Mouse (Mus musculus): ENCODE results near the gene Aph1a. TPM values are rescaled to one million over a fixed set of nuclear protein-coding genes. Genes with fewer than 3 reads are reported as not detected.
A peak's percentile ranks its signal among the peaks of the same experiment; 100 is the strongest.
"Not testable (repeated sequence)": the region's sequence is repeated elsewhere in the genome, so short reads cannot be mapped to it uniquely, and the experiment has no call there.

Gene Aph1a
- 84.0 and 96.2 TPM in 2 replicates for polyA plus RNA-seq (2012; rRNA removed)

- peak; percentile 84 for DNase-seq (ENCODE audit: low spot score)
These were observed at the start of gene Aph1a for GRCm38 (mm10) chr3:95893606-95894316. Gene Aph1a, plus strand, starts transcription at chr3:95893969.

- no peak for DNase-seq (ENCODE audit: low spot score)
These were observed 43.2 kb upstream of the Aph1a start for GRCm38 (mm10) chr3:95850611-95851010.

- DNase-seq (ENCODE audit: low spot score): no peak
These were observed 42.5 kb upstream of the Aph1a start for GRCm38 (mm10) chr3:95851317-95851716.

GRCm38 (mm10) chr3:95855502-95856089, 38.2 kb upstream of the Aph1a start, which contains the start of gene Prpf3:
Gene Prpf3, minus strand, starts transcription at chr3:95855885.
- peak; percentile 91 for DNase-seq (ENCODE audit: low spot score)

DNA sequence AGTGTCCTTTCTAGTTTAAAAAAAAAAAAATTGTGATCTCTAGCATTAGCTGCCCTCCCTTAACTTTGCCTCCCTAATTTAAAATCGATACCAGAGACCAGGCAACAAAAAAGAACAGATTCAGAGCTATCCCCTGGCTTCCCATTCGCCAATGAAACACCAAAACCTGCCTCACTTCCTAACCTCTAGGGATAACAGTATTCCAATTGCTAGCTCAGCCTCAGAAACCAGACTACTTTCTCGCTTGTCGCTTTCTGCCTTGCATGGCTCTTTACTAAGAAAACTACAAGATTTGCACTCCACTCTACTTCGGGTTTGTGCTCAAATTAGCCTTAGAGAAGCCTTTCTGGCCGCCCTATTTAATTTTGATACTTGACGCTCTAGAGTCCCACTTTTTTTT, 37.7 kb upstream of the Aph1a start:
- DNase-seq (ENCODE audit: low spot score): no peak

DNA sequence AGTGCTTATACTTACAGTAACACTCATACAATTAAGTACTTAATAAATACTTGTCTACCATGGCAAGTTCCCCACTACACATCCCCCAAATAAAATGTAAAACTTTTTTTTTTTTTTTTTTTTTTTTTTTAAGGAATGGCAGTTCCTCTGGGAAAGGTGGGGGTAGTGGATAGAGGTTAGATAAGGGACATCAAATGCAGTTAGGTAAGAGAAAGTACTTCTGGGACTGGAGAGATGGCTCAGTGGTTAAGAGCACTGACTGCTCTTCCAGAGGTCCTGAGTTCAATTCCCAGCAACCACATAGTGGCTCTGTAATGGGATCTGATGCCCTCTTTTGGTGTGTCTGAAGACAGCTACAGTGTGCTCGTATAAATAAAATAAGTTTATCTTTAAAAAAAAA, 36.7 kb upstream of the Aph1a start:
- not testable (repeated sequence) for DNase-seq (ENCODE audit: low spot score)

DNA sequence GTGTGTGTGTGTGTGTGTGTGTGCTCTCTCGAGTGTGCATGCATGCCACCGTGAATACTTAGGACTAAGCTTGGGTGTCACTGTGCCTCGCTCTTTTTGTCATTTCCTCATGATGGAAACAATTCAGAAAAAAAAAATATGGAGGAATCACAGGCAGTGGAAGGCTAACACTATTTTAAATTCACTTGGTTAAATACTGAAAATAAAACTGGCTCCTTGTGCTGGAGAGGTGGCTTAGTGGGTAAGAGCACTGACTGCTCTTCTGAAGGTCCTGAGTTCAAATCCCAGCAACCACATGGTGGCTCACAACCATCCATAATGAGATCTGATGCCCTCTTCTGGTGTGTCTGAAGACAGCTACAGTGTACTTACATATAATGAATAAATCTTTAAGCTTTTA, 35.5 kb upstream of the Aph1a start:
- DNase-seq (ENCODE audit: low spot score): not testable (repeated sequence)

GRCm38 (mm10) chr3:95860323-95860722, 33.4 kb upstream of the Aph1a start:
- DNase-seq (ENCODE audit: low spot score): no peak

DNA sequence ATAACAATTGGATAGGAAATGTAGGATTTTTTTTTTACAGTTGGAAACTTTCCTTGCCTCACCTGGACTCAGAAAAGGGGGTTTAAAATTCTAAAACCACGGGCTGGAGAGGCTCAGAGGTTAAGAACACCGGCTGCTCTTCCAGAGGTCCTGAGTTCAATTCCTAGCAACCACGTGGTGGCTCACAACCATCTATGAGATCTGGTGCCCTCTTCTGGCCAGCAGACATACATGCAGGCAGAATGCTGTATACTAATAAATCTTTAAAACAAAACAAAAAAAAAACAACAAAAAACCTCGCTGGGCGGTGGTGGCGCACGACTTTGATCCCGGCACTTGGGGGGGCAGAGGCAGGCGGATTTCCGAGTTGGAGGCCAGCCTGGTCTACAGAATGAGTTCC, 32.6 kb upstream of the Aph1a start:
- no peak for DNase-seq (ENCODE audit: low spot score)

DNA sequence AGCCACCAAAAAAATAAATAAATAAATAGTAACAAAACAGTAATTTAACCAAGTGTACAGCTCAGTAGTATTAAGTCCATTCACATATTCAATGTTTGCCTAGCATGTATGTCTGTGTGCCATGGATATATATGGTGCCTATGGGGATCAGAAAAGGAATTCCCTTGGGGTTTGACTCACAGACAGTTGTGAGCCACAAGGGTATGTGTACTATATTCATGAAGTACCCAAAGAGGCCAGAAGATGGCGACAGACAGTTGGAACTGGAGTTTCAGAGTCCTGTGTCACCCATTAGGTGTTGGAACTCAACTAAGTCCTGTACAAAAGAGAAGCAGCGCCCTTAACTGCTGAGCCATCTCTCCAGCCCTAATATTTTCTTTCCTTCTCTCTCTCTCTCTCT, 32.0 kb upstream of the Aph1a start:
- DNase-seq (ENCODE audit: low spot score): no peak

- DNase-seq (ENCODE audit: low spot score): no peak
These were observed 30.2 kb upstream of the Aph1a start for GRCm38 (mm10) chr3:95863578-95863977.

DNA sequence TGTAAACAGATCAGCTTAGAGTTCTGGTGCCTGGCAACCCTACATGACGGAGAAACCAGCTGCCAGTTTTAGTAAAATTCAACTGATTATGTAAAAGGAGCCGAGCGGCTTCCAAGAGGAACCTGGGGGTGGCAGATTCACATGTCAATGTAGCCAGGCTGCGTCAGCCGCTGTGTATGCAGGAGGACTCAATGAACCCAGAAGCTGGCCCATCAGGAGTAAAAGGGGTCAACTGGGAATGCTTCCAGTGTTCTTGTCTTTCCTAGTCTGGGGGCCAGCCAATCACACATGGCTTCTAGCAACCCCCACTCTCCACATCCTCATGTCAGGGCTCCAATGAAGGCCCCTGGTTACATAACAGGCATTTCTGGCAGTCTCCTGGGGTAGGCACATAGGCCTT, 28.7 kb upstream of the Aph1a start:
- no peak for DNase-seq (ENCODE audit: low spot score)

GRCm38 (mm10) chr3:95865571-95865970, 28.2 kb upstream of the Aph1a start:
- no peak for DNase-seq (ENCODE audit: low spot score)

GRCm38 (mm10) chr3:95866071-95866470, 27.7 kb upstream of the Aph1a start:
- DNase-seq (ENCODE audit: low spot score): no peak

DNA sequence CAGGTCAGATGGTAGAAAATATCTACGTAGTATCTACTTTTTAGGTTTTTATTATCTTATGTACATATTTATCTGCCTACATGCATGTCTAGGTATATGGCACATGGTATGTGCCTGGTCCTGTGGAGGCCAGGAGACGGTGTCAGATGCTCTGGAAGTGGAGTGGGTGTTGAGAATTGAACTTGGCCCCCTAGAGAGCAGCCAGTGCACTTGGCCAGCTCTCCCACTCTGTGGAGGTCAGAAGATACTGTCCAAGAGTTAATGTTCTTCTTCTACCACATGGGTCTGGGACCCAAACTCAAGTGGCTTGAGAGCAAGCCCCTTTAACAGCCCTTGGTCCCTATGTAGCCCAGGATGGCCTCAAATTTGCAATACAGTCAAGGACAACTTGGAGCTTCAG, 26.4 kb upstream of the Aph1a start:
- DNase-seq (ENCODE audit: low spot score): no peak

- no peak for DNase-seq (ENCODE audit: low spot score)
These were observed 22.8 kb upstream of the Aph1a start for GRCm38 (mm10) chr3:95870976-95871375.

GRCm38 (mm10) chr3:95871392-95871867, 22.3 kb upstream of the Aph1a start, which contains the start of gene Mrps21:
Gene Mrps21, minus strand, starts transcription at chr3:95871519.
- DNase-seq (ENCODE audit: low spot score): peak; percentile 78

- DNase-seq (ENCODE audit: low spot score): no peak
These were observed 21.7 kb upstream of the Aph1a start for GRCm38 (mm10) chr3:95872048-95872447.

DNA sequence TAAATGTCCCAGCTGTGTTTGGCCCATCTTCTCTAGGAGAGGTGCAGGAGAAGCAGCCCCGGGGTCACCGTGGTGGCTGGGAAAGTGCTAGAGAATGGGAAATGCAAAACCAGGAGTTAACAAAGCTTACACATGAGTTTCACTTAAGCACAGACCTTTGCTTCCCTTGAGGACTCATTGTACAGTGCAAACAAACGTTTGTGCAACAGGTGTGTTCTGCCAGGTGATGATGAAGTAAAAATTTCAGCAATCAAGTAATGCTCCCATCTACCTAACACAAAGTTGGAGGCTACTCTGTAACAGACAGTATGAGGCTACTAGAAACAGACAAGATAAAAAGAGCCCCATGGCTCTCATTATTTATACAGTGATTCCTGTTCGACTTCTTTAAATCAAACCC, 14.7 kb upstream of the Aph1a start:
- no peak for DNase-seq (ENCODE audit: low spot score)

- peak; percentile 82 for DNase-seq (ENCODE audit: low spot score)
These were observed 11.6 kb upstream of the Aph1a start, which contains the start of gene Ciart for GRCm38 (mm10) chr3:95881979-95882815. Gene Ciart, minus strand, starts transcription at chr3:95882251.

DNA sequence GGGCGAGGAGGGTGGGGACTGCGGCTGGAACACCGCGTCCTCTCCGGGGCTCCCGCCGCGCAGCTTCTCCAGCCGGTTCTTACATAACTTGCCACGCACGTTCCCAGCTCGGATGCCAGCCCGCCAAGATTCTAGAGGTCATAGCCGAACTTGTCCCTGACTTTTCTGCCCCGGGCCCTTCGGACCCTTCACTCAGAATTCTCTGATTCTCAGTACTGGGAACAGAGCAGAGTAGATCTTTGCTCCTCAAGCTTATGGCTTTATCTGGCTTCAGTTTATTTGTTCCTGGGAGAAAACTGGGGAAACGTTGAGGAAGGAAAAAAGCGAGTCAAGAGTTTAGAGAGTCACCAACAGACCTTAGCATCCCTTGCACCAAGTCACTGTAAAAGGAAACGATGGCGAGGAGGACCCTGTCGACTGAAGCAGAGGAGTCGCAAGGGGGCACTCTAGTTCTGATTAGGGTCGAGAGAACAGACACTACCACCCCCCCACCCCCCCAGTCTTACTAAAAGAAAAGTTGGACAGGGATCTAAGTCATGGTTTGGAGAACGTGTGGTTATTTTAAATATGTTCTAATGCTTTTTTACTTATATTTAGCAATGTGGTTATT, 10.8 kb upstream of the Aph1a start:
- no peak for DNase-seq (ENCODE audit: low spot score)

DNA sequence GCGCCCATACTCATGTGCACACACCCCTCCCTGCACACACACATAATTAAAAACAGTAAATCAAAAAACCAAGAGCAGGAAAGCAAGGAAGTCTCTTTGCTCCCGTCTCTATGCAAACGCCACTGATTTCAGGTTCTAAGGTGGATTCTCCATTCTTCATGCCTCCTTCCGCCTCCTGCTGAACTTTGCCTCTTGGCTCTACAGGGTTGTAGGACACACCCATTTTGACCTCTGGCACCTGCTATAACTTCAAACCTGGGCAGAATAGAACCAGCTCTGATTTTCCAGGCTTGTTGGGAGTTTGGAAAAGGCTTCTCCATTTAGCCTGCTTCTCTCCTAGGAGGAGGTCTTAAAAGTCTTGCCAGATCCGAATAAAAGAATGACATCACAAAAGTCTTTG, 9.4 kb upstream of the Aph1a start:
- no peak for DNase-seq (ENCODE audit: low spot score)
